Mouse (Mus musculus) ES-Bruce4 (cell line): ENCODE data around the gene Tuba1c. TPM values are rescaled to one million over a fixed set of nuclear protein-coding genes. Genes with fewer than 3 reads are reported as not detected.

Experiments
- H3K27ac ChIP-seq: 2 replicates; pipeline ENCODE4 v1.5.1; 2012; ENCODE audit warnings: low read length, inconsistent platforms; ENCODE audit not compliant: insufficient read depth
- H3K27me3 ChIP-seq: 2 replicates; pipeline ENCODE4 v1.6.1; 2012; ENCODE audit warnings: mild to moderate bottlenecking, low read length, inconsistent platforms; ENCODE audit not compliant: control insufficient read depth, poor library complexity, insufficient read depth, severe bottlenecking
- H3K36me3 ChIP-seq: 2 replicates; pipeline ENCODE4 v1.6.1; 2012; ENCODE audit warnings: inconsistent platforms, mild to moderate bottlenecking, low read length, moderate library complexity; ENCODE audit not compliant: control insufficient read depth, poor library complexity, insufficient read depth, severe bottlenecking
- H3K4me1 ChIP-seq: one replicate; pipeline ENCODE4 v1.8.1; 2011; ENCODE audit warnings: low read length; ENCODE audit not compliant: control insufficient read depth, insufficient read depth
- H3K4me3 ChIP-seq: 2 replicates; pipeline ENCODE4 v1.5.1; 2011; ENCODE audit warnings: low read depth, mild to moderate bottlenecking, low read length
- H3K9ac ChIP-seq: 2 replicates; pipeline ENCODE4 v1.6.1; 2012; ENCODE audit warnings: low read depth, mild to moderate bottlenecking, inconsistent platforms; ENCODE audit not compliant: poor library complexity, severe bottlenecking
- H3K9me3 ChIP-seq: replicated peaks from 2 replicates; pipeline ENCODE4 v1.6.1; 2012; ENCODE audit warnings: mild to moderate bottlenecking, low read length, inconsistent platforms; ENCODE audit not compliant: control insufficient read depth, poor library complexity, insufficient read depth, severe bottlenecking
- CTCF ChIP-seq: IDR thresholded peaks from one replicate; pipeline ENCODE4 v1.8.1; 2011; ENCODE audit warnings: low read depth, low read length
- EP300 ChIP-seq: IDR thresholded peaks from 2 replicates; pipeline ENCODE4 v1.6.1; 2011; ENCODE audit warnings: low read depth, low read length; ENCODE audit not compliant: insufficient read depth
- POLR2A ChIP-seq: IDR thresholded peaks from one replicate; pipeline ENCODE4 v1.8.1; 2011; ENCODE audit warnings: low read length; ENCODE audit not compliant: insufficient read depth
- polyA plus RNA-seq: library from polyadenylated mRNA; stranded (reverse); fragments of >200 nt; gene quantifications from 2 replicates; pipeline ENCODE4 v1.2.4, GENCODE M21; 2011; ENCODE audit warnings: low read depth; ENCODE audit not compliant: missing spikeins, insufficient read depth, insufficient read length

Tuba1c gene
- polyA plus RNA-seq, 1 experiment, result 407 TPM

DNA sequence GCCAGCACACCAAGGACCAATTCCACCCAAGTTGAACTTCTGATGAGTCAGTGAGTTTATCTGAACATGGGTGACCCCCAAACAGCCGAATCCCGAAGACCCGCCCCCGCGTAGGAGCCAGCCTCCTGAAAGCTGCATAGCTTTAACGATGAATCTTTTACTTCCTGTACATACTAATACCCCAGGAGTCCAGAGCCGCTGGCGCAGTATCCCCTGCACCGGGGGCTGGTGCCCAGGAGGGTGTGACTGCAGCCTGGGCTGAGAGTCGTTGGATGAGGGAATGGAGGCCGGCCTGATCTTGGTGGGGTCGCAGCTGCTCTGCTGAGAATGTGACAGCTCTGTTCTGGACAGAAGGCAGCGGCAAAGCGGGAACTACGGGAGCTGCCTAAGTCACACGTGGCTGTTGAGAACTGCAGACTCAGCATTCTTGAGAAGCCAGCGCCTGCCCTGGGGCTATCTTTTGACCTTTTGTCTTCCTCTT lies 28.2 kb upstream of the Tuba1c start:
- TF ChIP-seq POLR2A (no peak), CTCF (no peak), EP300 (no peak)
- peaks cover 9% of the 10 kb centered on the region for H3K4me1 ChIP-seq
- no peaks in the 10 kb centered on the region for H3K27me3 ChIP-seq
- H3K27ac ChIP-seq, result no peak overlapping the region
- peak overlapping the region; percentile 11; the same call in 1 of the 2 replicates for H3K4me3 ChIP-seq
- no peaks in the 10 kb centered on the region for H3K36me3 ChIP-seq
- no peaks in the 10 kb centered on the region for H3K9me3 ChIP-seq
- H3K9ac ChIP-seq, result peak overlapping the region; percentile 9

DNA sequence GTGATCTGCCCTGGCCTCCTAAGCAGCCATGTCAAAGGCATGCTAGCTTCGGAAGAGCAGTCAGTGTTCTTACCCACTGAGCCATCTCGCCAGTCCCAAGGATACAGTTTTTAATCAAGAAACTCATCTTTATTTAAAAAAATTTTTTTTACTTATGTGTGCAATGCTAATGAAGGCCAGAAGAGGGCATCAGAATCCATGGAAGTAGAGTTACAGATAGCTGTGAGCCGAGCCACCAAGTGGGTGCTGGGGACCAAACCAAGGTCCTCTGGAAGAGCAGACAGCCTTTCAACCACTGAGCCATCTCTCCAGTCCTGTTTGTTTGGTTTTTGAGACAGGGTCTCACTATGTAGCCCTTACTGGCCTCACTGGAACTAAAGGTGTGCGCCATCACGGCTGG lies 26.1 kb upstream of the Tuba1c start:
- H3K27ac ChIP-seq, result no peak overlapping the region
- peaks cover 3% of the 10 kb centered on the region for H3K4me1 ChIP-seq
- H3K36me3 ChIP-seq, result no peaks in the 10 kb centered on the region
- TF ChIP-seq CTCF (peak; percentile 25), EP300 (no peak)
- no peak overlapping the region for H3K9ac ChIP-seq
- no peak overlapping the region for H3K4me3 ChIP-seq
- H3K9me3 ChIP-seq, result no peaks in the 10 kb centered on the region
- H3K27me3 ChIP-seq, result no peaks in the 10 kb centered on the region

DNA sequence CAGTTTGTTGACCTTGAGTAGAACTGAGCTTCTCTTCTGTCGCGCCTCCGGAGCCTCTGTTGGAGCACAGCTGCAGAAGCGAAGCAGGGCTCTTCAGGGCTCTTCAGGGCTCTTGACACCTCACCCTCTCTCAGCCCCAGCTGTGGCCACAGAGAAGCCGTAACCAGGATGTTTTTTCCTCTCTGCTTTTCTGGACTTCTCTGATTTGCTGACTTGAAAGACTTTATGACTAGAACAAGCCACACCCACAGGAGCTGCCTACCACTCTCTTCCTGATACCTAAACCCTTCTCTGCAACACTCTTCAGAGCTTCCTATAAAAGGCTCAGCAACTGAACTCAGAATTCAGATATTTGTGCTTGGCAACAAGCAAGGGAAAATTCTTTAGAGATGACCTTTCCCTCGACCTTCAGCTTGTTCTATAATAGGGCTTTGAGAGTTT lies 20.9 kb upstream of the Tuba1c start:
- H3K4me1 ChIP-seq, result peaks cover 3% of the 10 kb centered on the region
- TF ChIP-seq POLR2A (no peak), EP300 (no peak), CTCF (no peak)
- H3K27ac ChIP-seq, result no peak overlapping the region
- H3K36me3 ChIP-seq, result no peaks in the 10 kb centered on the region
- H3K27me3 ChIP-seq, result no peaks in the 10 kb centered on the region
- H3K4me3 ChIP-seq, result no peak overlapping the region
- H3K9ac ChIP-seq, result no peak overlapping the region
- no peaks in the 10 kb centered on the region for H3K9me3 ChIP-seq

DNA sequence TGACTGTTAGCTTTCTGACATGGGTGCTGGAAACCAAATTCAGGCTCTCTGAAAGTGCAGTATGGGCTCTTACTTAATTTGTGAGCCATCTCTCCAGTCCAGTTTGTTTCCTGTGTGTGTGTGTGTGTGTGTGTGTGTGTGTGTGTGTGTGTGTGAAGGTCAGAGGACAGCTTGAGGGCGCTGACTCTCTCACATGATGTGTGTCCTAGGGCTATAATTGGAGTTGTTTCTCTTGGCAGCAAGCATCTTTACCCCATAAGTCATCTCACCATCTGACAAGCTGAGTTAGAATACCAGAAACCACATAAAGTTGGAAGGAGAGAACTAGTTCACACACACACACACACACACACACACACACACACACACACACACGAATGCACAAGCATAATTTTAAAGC lies 18.8 kb upstream of the Tuba1c start:
- TF ChIP-seq POLR2A (no peak), EP300 (no peak)
- Histone ChIP-seq H3K4me3 (no peak overlapping the region), H3K4me1 (no peaks in the 10 kb centered on the region), H3K36me3 (no peaks in the 10 kb centered on the region), H3K27ac (no peak overlapping the region), H3K9me3 (no peaks in the 10 kb centered on the region), H3K27me3 (no peaks in the 10 kb centered on the region), H3K9ac (no peak overlapping the region)

DNA sequence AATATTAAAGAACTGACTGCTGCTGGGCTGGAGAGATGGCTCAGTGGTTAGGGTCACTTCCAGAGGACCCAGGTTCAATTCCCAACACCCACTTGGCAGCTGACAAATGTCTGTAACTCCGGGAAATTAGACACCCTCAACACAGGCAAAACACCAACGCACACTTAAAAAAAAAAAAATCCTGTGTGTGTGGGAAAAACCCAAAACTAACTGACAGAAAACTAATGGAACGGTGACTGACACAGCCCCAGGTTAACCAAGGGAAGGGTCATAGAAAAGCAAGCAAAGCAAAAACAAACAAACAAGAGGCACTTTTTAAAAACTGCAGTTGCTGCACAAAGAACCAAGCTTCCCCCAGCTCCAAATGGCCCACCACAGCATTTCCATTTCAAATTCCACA lies 17.7 kb upstream of the Tuba1c start:
- no peaks in the 10 kb centered on the region for H3K36me3 ChIP-seq
- H3K27ac ChIP-seq, result no peak overlapping the region
- no peaks in the 10 kb centered on the region for H3K9me3 ChIP-seq
- H3K9ac ChIP-seq, result no peak overlapping the region
- no peak for TF ChIP-seq CTCF
- no peak for TF ChIP-seq EP300
- no peak for TF ChIP-seq POLR2A
- H3K4me3 ChIP-seq, result no peak overlapping the region
- H3K27me3 ChIP-seq, result no peaks in the 10 kb centered on the region
- H3K4me1 ChIP-seq, result no peaks in the 10 kb centered on the region

DNA sequence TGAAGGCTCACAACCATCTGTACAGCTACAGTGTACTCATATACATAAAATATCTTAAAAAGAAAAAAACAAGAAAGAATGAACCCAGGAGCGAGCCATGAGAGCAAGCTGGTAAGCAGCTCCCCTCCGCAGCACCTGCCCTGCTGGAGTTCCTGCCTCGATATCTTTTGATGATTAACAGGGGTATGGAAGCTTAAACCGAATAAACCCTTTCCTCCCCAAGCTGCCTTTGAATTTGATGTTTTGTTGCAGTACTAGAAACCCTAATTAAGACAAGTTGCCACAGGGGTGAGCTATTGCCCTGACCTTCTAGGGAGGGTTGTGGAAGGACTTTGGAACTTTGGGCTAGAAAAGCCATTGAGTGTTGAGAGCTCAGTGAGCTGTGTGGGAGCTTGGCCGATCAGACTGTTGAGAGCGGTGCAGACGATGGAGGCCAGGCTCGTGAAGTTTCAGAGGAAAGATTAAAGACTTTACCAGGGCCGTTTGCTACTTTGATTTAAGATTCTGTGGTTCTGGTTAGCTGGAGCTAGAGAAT lies 15.1 kb upstream of the Tuba1c start:
- TF ChIP-seq EP300 (no peak), CTCF (no peak), POLR2A (no peak)

More for the DNA sequence above, 15.1 kb upstream of the Tuba1c start:
- Histone ChIP-seq H3K27me3 (no peaks in the 10 kb centered on the region), H3K9ac (no peak overlapping the region), H3K4me3 (no peak overlapping the region), H3K4me1 (no peaks in the 10 kb centered on the region), H3K27ac (no peak overlapping the region), H3K36me3 (no peaks in the 10 kb centered on the region), H3K9me3 (no peaks in the 10 kb centered on the region)
